Mouse (Mus musculus) adrenal gland (tissue): ENCODE data around the gene Magea3.
"Not testable (repeated sequence)": the region's sequence is repeated elsewhere in the genome, so short reads cannot be mapped to it uniquely, and the experiment has no call there.

Source experiments
- intact Hi-C: fragments of 180-260 bp; cut with DNase I; formaldehyde crosslinking; loops from one replicate; pipeline ENCODE4 v1.15.1; 2025
- long read RNA-seq, 2 experiments: library from polyadenylated mRNA; unstranded; transcript quantifications; one replicate each; pipeline ENCODE4 v2.0.0; 2020; ENCODE audit warnings: borderline replicate concordance in 1 of 2; ENCODE audit not compliant: insufficient replicate concordance in 1 of 2

Magea3 gene
- long read RNA-seq, experiment 1 = 0 reads
- long read RNA-seq, experiment 2 = 0 reads

GRCm38 (mm10) chrX:154949405-154949804, at the start of gene Magea3:
TSS of gene Magea3 (minus strand) at chrX:154949505.
- intact Hi-C loops = not testable (repeated sequence)

DNA sequence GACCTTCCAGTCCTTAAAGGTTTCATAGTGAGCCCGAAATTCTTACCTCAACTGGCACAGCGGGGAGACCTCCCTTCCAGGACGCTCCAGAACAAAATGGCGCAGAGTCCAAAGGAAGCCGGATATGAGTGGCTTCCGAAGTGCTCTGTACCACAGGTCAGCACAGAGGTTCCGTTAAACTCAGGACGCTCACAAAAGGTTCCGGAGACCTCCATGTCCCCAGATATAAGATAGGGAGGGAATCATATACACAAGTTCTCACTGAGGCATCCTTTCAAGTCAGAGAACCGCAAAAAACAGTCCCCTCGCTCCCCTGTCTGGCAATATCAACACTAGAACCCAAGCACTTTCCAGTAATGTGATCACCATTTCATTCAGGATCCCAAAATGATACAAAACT, 46.4 kb upstream of the Magea3 start, which contains the start of gene Magea8:
Magea8 (minus strand) TSS at position 101 of the 400 bp plus-strand sequence.
- intact Hi-C loops = not testable (repeated sequence)

- intact Hi-C loops = not testable (repeated sequence)
Measured at GRCm38 (mm10) chrX:154935887-154936286, 13.4 kb downstream of the Magea3 start, which contains the start of gene Magea6. TSS of gene Magea6 (minus strand) at chrX:154935987.
